Mouse (Mus musculus) embryonic facial prominence, embryonic 11.5 days (tissue): ENCODE data around the gene Myh9. TPM values are rescaled to one million over a fixed set of nuclear protein-coding genes. Genes with fewer than 3 reads are reported as not detected.

Experiments
- ATAC-seq: fragments of 200-750 bp; cut with Nextera tagmentation; replicated peaks from 2 replicates; pipeline ENCODE4 v1.8.0; 2017; ENCODE audit warnings: low read depth; ENCODE audit not compliant: insufficient number of reproducible peaks, low FRiP score, low TSS enrichment
- DNase-seq: peaks from one replicate; pipeline ENCODE4 v3.0.0-alpha.2; 2015; ENCODE audit warnings: low spot score
- H3K27ac ChIP-seq: fragments of 300-500 bp; sonication (generic); replicated peaks from 2 replicates; pipeline ENCODE4 v1.5.1; 2014; ENCODE audit warnings: mild to moderate bottlenecking, low read depth, low read length, control low read depth
- H3K27me3 ChIP-seq: fragments of 300-500 bp; sonication (generic); 2 replicates; pipeline ENCODE4 v1.6.1; 2014; ENCODE audit warnings: mild to moderate bottlenecking, low read length, moderate library complexity, mixed read lengths; ENCODE audit not compliant: control insufficient read depth, insufficient read depth
- H3K36me3 ChIP-seq: fragments of 300-500 bp; sonication (generic); replicated peaks from 2 replicates; pipeline ENCODE4 v1.6.1; 2014; ENCODE audit warnings: low read depth, mild to moderate bottlenecking, low read length, moderate library complexity, mixed read lengths; ENCODE audit not compliant: control insufficient read depth, insufficient read depth
- H3K4me1 ChIP-seq: fragments of 300-500 bp; sonication (generic); 2 replicates; pipeline ENCODE4 v1.6.1; 2014; ENCODE audit warnings: low read length, mixed read lengths; ENCODE audit not compliant: control insufficient read depth, insufficient read depth
- H3K4me2 ChIP-seq: fragments of 300-500 bp; sonication (generic); 2 replicates; pipeline ENCODE4 v1.6.1; 2014; ENCODE audit warnings: low read depth, mild to moderate bottlenecking, control low read depth, low read length, moderate library complexity
- H3K4me3 ChIP-seq: fragments of 300-500 bp; sonication (generic); 2 replicates; pipeline ENCODE4 v1.5.1; 2014; ENCODE audit warnings: low read depth, low read length, control low read depth
- H3K9ac ChIP-seq: fragments of 300-500 bp; sonication (generic); replicated peaks from 2 replicates; pipeline ENCODE4 v1.6.1; 2014; ENCODE audit warnings: mild to moderate bottlenecking, control low read depth, low read length
- H3K9me3 ChIP-seq: fragments of 300-500 bp; sonication (generic); replicated peaks from 2 replicates; pipeline ENCODE4 v1.6.1; 2016; ENCODE audit warnings: mild to moderate bottlenecking, low read length, inconsistent platforms, mixed read lengths; ENCODE audit not compliant: control insufficient read depth
- WGBS: fragments of 180-500 bp; shearing (Covaris S2); extraction: QIAGEN DNeasy Blood & Tissue Kit; methylation state at CpG from one replicate; pipeline ENCODE4 v1.1.7; 2014; 5-methylcytosine and 5-hydroxymethylcytosine counted together
- polyA plus RNA-seq: library from polyadenylated mRNA; unstranded; fragments of >200 nt; fragmentation: Nextera tagmentation; extraction: Ambion mirVana; gene quantifications from 2 replicates; pipeline ENCODE4 v1.2.1, GENCODE M21; 2014

Gene Myh9
- polyA plus RNA-seq, 1 experiment from 2014 or later: 23.4 TPM

- Histone ChIP-seq H3K4me3 (no peak overlapping the region), H3K4me1 (no peaks in the 10 kb centered on the region), H3K9ac (no peak overlapping the region), H3K27ac (no peak overlapping the region), H3K9me3 (no peaks in the 10 kb centered on the region), H3K4me2 (no peak overlapping the region), H3K27me3 (no peaks in the 10 kb centered on the region), H3K36me3 (peaks cover 10% of the 10 kb centered on the region)
- WGBS: 97% methylated on average over 10 of the region's 10 CpGs
- no peak for DNase-seq
- ATAC-seq: no peak
Observed at GRCm38 (mm10) chr15:77774303-77774702, 67.7 kb downstream of the Myh9 start.

GRCm38 (mm10) chr15:77773099-77773915, 68.7 kb downstream of the Myh9 start:
- 87% methylated on average over 19 of the region's 19 CpGs for WGBS
- H3K9ac ChIP-seq: no peak overlapping the region
- H3K4me3 ChIP-seq: no peak overlapping the region
- peaks cover 10% of the 10 kb centered on the region for H3K36me3 ChIP-seq
- no peak for ATAC-seq
- H3K27ac ChIP-seq: no peak overlapping the region
- H3K4me2 ChIP-seq: no peak overlapping the region
- no peaks in the 10 kb centered on the region for H3K27me3 ChIP-seq
- no peak for DNase-seq
- no peaks in the 10 kb centered on the region for H3K4me1 ChIP-seq
- no peaks in the 10 kb centered on the region for H3K9me3 ChIP-seq

DNA sequence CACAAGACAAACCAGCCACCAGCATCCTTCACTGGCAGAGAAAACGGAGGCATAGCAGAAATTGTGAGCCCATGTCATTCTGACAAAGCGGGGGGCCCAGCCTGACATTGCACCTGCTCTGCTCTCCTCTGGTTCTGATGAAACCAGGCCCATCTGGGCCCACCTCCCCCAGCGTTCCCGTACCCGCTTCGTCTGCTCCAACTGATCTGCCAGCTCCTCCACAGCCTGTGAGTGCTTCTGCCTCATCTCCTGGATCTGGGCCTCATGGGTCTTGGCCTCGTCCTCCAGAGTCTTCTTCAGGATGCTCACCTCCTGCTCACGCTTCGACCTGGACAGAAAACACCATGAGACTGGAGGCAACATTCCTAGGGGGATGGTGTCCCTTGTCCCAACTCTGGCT, 71.0 kb downstream of the Myh9 start:
- ATAC-seq: no peak
- H3K36me3 ChIP-seq: peaks cover 14% of the 10 kb centered on the region
- WGBS: 95% methylated on average over 9 of the region's 9 CpGs

GRCm38 (mm10) chr15:77770341-77770740, 71.6 kb downstream of the Myh9 start:
- no peak for DNase-seq
- no peaks in the 10 kb centered on the region for H3K27me3 ChIP-seq
- no peak overlapping the region for H3K27ac ChIP-seq
- WGBS: 92% methylated on average over 5 of the region's 5 CpGs
- no peaks in the 10 kb centered on the region for H3K9me3 ChIP-seq
- H3K4me2 ChIP-seq: no peak overlapping the region
- H3K4me3 ChIP-seq: no peak overlapping the region
- H3K4me1 ChIP-seq: no peaks in the 10 kb centered on the region
- H3K36me3 ChIP-seq: peaks cover 18% of the 10 kb centered on the region
- no peak for ATAC-seq
- H3K9ac ChIP-seq: no peak overlapping the region

More for the DNA sequence above, 71.0 kb downstream of the Myh9 start:
- no peak overlapping the region for H3K9ac ChIP-seq
- H3K9me3 ChIP-seq: no peaks in the 10 kb centered on the region
- no peak overlapping the region for H3K4me2 ChIP-seq
- no peak overlapping the region for H3K4me3 ChIP-seq
- no peaks in the 10 kb centered on the region for H3K4me1 ChIP-seq
- no peak overlapping the region for H3K27ac ChIP-seq
- DNase-seq: no peak
- H3K27me3 ChIP-seq: no peaks in the 10 kb centered on the region

DNA sequence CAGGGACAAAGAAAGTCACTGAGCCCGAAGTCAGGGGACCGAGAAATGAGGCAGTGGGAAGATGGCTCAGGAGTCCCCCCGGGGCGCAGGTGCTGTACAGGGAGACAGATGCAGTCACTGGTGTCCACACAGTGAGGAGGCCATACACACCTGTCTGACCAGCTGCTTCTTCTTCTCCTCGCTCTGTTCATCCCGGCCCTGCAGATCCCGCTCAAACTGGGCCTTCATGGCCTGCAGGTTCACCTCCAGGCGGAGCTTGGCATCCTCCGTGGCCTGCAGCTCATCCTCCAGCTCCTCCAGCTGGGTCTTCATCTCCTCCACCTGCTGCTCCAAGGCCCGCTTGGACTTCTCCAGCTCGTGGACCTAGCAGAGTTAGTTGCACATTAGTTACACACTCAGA, 75.0 kb downstream of the Myh9 start:
- H3K4me2 ChIP-seq: no peak overlapping the region
- no peak overlapping the region for H3K27ac ChIP-seq
- no peak for DNase-seq
- H3K4me3 ChIP-seq: no peak overlapping the region
- H3K27me3 ChIP-seq: no peaks in the 10 kb centered on the region
- 93% methylated on average over 11 of the region's 11 CpGs for WGBS
- no peaks in the 10 kb centered on the region for H3K9me3 ChIP-seq
- H3K36me3 ChIP-seq: peaks cover 21% of the 10 kb centered on the region
- H3K9ac ChIP-seq: no peak overlapping the region
- H3K4me1 ChIP-seq: no peaks in the 10 kb centered on the region
- ATAC-seq: no peak

DNA sequence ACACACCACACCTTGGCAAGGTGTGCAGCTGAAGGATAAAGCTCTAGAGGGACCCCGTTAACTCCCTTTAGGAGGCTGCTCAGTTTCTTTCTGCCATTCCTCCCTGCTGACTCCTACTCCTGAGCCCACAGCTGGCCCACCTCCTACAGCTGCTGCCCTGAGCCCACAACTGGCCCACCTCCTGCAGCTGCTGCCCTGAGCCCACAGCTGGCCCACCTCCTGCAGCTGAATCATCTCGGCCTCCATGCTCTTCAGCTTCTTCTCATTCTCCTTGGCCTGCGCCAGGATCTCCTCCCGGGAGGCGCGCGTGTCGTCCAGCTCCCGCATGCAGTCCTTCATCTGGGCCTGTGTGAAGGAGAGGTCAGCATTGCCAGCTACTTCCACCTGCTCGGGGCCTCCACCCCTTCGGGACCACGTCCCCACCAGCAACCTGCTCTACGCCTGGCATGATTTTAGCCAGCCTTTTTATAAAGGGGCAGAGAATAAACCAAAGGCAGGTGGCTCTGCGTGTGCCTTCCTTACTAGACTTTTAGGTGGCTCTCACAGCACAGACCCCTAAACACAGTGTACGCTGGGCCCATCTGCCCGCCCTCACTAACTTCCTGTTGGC, 76.4 kb downstream of the Myh9 start:
- H3K27me3 ChIP-seq: no peaks in the 10 kb centered on the region
- H3K36me3 ChIP-seq: peaks cover 18% of the 10 kb centered on the region
- WGBS: 94% methylated on average over 16 of the region's 16 CpGs
- no peaks in the 10 kb centered on the region for H3K9me3 ChIP-seq
- H3K9ac ChIP-seq: no peak overlapping the region
- H3K4me2 ChIP-seq: no peak overlapping the region
- DNase-seq: no peak
- H3K4me3 ChIP-seq: no peak overlapping the region
- no peak overlapping the region for H3K27ac ChIP-seq
- H3K4me1 ChIP-seq: no peaks in the 10 kb centered on the region
- ATAC-seq: no peak

DNA sequence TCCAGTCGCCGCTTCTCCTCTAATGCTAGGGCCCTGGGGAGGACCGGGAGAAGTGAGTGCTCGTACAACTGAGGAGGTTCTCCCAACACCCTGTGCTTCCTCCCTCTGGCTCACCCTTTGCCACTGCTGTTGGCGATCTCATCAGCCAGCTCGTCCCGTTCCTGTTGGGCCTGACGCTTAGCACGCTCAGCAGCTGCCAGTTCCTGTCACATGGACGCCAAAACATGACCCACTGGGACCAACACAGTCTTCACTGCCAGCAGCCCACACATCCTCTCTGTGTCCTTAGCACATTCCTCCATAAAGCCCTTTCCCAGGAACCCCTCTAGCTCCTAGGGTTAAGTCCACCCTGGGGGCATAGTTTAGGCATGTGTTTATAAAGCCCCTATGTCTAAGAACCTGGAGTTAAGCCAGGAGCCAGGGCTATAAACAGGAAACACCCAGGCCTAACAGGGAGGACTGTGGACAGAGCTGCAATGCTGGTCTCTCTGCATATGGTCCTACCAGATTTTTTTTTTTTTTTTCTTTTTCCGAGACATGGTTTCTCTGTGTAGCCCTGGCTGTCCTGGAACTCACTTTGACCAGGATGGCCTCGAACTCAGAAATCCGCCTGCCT, 77.5 kb downstream of the Myh9 start:
- no peak for DNase-seq
- H3K27ac ChIP-seq: no peak overlapping the region
- no peaks in the 10 kb centered on the region for H3K27me3 ChIP-seq
- no peak for ATAC-seq
- 83% methylated on average over 13 of the region's 13 CpGs for WGBS
- H3K9me3 ChIP-seq: no peaks in the 10 kb centered on the region
- H3K4me2 ChIP-seq: no peak overlapping the region
- H3K9ac ChIP-seq: no peak overlapping the region
- no peak overlapping the region for H3K4me3 ChIP-seq
- H3K4me1 ChIP-seq: no peaks in the 10 kb centered on the region
- peaks cover 16% of the 10 kb centered on the region for H3K36me3 ChIP-seq

DNA sequence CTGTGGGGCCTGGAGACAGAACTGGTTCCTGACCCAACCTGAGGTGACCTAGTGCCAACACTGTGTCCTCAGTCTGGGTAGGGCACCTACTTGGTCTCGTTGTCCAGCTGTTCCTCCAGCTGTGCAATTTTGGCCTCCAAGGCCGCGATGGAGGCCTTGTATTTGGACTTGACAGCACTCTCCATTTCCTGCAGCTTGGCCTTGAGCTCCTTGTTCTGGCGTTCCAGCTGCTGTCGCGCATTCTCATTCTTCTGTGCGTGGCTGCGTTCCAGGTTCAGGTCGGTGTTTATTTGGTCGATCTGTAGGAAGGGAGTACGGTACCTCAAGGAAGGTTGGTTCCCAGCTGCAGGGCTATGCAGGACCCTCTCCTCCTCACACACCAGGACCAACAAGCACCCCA, 78.3 kb downstream of the Myh9 start:
- Histone ChIP-seq H3K4me2 (no peak overlapping the region), H3K27ac (no peak overlapping the region), H3K36me3 (peaks cover 16% of the 10 kb centered on the region), H3K4me1 (no peaks in the 10 kb centered on the region), H3K9ac (no peak overlapping the region), H3K9me3 (no peaks in the 10 kb centered on the region), H3K4me3 (no peak overlapping the region), H3K27me3 (no peaks in the 10 kb centered on the region)
- DNase-seq: no peak
- 94% methylated on average over 11 of the region's 11 CpGs for WGBS
- ATAC-seq: no peak
